Mouse (Mus musculus): Measurements from ENCODE around the gene Top2a. TPM values are rescaled to one million over a fixed set of nuclear protein-coding genes. Genes with fewer than 3 reads are reported as not detected.

Gene Top2a
- total RNA-seq, 2 experiments from 2014 or later: 86.4 to 96.2 TPM

DNA sequence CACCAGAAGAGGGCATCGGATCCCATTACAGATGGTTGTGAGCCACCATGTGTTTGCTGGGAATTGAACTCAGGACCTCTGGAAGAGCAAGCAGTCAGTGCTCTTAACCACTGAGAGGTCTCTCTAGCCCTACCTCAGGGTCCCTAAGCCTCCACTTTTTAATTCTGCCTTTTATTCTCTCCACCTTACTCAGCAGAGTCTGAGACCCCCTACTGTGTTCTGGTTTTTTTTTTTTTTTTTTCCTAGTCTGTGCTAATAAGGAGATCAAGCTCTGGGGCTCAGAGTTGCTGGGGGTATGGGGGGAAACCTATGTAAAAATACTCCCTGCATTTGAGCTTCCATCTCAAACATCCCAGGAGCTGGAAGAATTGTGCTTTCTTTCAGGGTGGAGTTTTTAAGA is 71.9 kb downstream of the Top2a start:
- no peak for DNase-seq (ENCODE audit: low spot score in 2 of 2)

DNA sequence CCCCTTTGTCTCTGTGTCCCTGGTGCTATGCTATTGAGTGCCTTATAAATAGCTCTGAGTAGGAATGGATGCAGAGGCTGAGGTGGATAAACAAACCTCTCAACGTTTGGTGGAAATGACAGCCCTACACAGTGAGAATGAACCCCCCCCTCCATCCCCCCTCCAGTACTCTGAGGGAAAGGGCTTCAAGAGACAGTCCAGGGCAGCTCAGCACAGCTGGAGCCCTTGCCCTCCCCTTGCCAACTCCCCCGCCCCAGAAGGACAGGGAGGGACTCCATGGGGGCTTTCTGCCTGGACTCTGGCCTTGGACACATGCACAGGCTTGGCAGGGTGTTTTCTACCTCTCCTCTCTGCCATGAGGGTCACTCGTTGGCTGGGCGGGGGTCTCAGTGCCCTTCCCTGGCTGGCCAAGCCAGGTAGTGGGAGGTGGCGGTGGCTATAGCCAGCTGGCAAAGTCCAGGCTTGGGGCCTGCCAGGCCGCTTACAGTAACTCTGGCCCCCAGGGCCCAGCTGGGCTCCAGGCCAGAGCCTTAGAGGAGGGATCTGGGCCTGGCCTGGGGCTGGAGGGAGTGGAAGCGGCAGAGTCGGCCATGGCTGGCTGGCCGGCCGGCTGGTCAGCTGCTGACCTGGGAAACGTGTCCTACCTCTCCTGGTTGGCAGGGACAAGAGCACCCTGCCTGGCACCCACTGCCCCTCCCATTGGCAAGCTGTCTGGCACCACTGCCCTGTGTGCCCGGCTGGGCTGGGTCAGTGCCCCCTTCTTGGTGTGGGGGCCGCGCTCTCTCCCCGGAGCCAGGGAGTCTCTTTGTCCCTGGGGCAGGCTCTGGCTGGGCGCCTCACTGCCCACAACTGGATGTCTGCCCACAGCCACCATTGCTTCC is 72.7 kb downstream of the Top2a start:
- DNase-seq (ENCODE audit: low spot score in 2 of 2): peak; percentile 91 to 96

DNA sequence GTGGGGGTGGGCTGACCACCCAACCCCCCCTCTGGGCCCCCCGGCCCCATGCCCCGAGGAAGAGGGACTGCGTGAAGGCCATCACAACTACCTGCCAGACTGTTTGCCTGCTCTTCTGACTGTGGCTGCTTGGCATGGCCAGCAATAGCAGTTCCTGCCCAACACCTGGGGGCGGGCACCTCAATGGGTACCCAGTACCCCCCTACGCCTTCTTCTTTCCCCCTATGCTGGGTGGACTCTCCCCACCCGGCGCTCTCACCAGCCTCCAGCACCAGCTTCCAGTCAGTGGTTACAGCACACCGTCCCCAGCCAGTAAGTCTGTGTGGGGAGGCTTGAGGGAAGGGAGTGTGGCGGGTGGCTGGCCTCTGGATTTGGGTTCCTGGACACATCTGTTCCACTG is 73.5 kb downstream of the Top2a start:
- DNase-seq (ENCODE audit: low spot score in 2 of 2): no peak

DNA sequence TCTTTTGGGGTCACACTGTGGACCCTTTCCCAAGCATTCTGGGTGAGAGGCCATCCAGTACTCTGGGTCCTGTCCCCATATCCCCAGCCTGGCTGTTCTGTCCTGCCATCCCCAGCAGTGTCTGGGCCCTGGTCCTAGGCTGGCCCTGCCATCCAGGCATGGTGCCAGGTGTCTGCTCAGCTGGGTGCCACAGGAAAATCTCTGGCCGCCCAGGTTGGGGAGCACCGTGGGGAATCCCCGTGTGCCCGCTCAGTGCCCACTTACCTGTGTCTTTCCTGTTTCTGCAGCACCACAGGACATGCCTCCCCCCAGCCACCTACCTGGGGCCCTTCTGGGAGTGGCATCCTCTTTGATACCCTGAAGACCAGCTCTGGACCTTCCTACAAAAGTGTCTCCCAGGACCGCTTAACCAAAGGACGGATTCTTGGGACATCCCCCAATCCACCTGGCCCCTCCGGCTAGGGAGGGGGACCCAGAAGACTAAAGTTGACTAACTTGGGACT is 74.0 kb downstream of the Top2a start:
- no peak for DNase-seq (ENCODE audit: low spot score in 2 of 2)

DNA sequence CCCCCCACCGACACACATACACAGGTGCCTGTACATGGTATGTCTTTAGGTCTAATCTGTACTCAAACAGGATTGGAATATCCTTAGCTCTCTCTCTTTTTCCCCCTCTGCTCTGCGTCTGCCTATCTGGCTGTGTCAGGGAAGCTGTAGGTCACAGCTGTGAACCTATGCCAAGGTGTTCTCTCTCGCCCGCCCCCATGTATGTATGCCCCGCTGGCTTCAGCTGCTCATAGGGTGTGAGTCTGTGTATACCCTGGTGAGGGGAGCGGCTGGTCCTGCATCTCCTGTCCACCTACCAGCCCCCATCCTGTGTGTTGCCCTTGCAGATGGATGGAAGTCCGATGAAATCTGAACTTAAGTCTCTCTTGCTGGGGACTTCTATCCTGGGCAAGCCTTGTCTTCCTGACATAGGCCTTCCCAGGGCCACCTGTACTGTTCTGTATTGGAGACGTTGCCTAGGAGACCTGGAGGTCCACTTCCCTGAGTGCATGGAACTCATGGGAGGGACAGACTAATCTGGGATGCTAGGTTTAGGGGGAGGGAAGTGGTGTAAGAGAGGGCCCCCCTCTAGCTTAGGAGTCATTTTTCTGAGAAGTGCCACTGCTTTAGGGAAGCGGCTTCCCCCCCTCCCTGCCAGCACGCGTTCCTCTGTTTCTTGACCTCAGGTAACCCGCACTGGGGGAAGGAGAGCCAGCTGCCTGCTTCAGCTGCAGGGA is 74.6 kb downstream of the Top2a start:
- no peak for DNase-seq (ENCODE audit: low spot score in 2 of 2)

DNA sequence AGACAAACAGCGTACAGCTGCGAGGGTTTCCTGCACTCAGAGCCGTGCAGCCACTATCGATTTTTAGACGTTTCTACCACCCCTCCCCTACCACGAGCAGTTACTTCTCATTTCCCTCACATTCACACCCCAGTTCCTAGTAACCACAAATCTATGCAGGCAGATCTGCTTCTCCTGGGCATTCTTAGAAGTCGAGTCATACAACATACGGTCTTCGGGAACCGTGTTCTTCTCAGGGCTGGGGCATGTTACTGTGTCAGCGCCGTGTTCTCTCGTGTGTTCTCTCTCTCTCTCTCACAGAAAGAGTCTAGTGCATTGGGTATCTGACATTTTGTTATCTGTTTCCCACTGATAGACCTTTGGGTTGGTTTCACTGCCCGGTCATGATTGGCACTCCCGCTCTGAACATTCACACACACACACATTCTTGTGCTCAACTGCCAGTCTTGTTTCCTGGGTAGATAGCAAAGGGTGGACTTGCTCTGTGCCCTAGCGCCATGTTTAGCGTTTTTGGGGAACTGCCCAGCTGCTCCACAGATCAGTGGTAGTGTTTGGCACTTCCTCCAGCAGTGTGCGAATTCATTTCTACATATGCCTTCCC is 75.9 kb downstream of the Top2a start:
- DNase-seq (ENCODE audit: low spot score in 2 of 2): no peak

DNA sequence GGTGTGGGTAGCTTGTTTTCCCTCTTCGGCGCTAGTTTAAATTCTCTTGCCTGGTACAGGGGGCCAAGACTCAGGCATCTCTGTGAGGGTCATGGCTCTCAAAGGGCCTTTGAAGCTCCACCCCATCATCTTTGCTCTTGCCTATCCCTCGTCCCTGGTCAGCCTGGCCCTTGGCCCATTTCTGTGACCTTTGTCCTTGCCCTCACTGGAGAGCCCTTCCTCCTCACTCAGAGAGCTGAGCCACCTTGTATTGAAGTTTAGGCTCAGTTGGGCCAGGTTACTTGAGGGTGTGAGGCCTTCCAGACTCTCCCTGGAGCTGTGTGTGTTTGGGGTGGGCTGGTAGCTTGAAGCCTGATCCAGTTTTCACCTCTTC is 78.4 kb downstream of the Top2a start:
- DNase-seq (ENCODE audit: low spot score in 2 of 2): no peak

DNA sequence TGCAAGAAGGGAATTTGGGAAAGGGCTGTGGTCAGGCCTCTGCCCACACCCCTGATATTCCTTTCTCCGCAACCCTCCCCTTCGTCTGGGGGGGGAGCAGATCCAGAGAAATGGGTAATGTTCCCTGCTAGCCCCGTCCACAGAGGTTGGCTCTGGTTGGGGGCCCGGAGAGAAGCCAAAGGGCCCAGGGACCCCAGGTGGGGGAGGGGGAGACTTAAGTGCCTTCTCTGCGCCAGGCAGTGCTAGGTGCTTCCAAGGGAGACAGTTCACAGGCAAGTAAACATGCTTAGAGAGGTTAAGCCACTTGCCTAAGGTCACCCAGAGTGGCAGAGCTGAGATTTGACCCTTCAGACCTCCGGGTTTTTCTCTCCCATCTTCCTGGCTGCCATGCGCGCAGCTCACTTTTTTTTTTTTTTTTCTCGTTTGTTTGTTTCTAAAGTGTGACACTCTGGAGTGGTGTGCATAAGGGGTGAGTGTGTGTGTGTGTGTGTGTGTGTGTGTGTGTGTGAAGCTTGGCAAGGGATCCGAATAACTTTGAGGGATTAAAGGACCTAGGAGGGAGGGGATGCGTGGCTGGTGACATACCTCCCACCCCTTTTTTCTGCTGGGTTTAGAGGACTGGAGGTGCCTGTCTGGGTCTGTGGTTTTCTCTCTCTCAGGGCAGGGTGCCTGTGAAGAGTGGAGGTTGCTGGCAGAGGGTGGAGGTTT is 78.9 kb downstream of the Top2a start:
- DNase-seq (ENCODE audit: low spot score in 2 of 2): no peak

DNA sequence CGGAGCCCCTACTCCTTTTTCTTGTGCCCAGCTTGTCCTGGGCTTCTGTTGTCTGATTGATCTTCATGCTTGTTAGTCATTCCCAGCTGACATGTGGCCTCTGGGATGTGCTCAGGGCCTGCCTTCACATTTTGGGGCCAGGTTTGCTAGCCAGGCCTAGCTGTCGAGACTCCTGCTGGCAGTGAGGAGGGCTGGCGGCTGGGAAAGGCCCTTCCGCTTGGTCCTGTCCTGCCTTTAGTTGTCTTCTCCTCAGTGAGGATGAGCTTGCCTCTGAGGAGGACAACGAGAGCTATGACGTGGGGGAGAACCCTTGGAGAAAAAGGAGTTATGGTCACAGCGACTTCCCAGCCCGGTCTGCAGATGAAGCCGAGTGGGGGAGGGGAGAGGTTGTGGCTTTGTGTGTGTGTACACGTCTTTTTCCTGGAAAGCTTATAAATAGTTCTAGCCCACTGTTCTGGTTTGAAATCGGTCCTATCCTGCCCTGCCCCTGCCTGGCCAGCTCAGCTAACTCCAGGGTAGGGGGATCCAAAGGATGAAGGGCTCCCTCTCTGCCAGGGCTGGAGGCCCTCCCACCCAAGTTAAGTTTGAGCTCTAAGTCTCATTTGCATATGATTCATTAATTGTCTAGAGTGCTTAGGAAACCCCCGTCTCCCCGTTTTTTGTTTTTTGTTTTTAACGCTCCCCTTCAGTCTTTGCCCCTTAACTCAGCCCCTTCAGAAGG is 80.1 kb downstream of the Top2a start:
- peak; percentile 17 to 54 for DNase-seq (ENCODE audit: low spot score in 2 of 2)

Other genes with a start within 250 kb of the Top2a start
- gene Nr1d1, start 248.9 kb downstream of the Top2a start, total RNA-seq (2021): 10 to 100 TPM; 26.7 to 34.2 TPM
- gene Msl1, start 228.7 kb downstream of the Top2a start, total RNA-seq (2021): 10 to 100 TPM; 79.3 to 83.9 TPM
- 10 to 100 TPM; 28.3 to 31.6 TPM for gene Casc3, start 219.3 kb downstream of the Top2a start, total RNA-seq (2021)
- 1 to 10 TPM; 3.4 to 4.3 TPM for gene Rapgefl1, start 187.4 kb downstream of the Top2a start, total RNA-seq (2021)
- 10 to 100 TPM in 1 of 2 experiments, 1 to 10 TPM in 1; 8.3 to 11.0 TPM for gene Wipf2, start 160.6 kb downstream of the Top2a start, total RNA-seq (2021)
- 1 to 10 TPM; 6.8 to 7.5 TPM for gene Cdc6, start 116.4 kb downstream of the Top2a start, total RNA-seq (2021)
- gene Rara, start 96.4 kb downstream of the Top2a start, total RNA-seq (2021): 10 to 100 TPM; 44.6 to 45.9 TPM
- under 1 TPM in 1 of 2 experiments, not detected in 1; 0.69 TPM for gene Gjd3, start 41.2 kb downstream of the Top2a start, total RNA-seq (2021)
- 100 to 1,000 TPM; 317 to 355 TPM for gene Igfbp4, start 17.1 kb upstream of the Top2a start, total RNA-seq (2021)
- gene Tns4, start 65.1 kb upstream of the Top2a start, total RNA-seq (2021): under 1 TPM in 1 of 2 experiments, not detected in 1; 0.13 TPM
- gene Ccr7, start 130.9 kb upstream of the Top2a start, total RNA-seq (2021): under 1 TPM; 0.12 to 0.18 TPM
- 10 to 100 TPM; 92.4 to 98.6 TPM for gene Smarce1, start 206.8 kb upstream of the Top2a start, total RNA-seq (2021)
- gene Krt222, start 219.9 kb upstream of the Top2a start, total RNA-seq (2021): 1 to 10 TPM; 2.0 to 2.6 TPM